Mouse (Mus musculus): ENCODE measurements around the gene Efl1.

The Efl1 gene

DNA sequence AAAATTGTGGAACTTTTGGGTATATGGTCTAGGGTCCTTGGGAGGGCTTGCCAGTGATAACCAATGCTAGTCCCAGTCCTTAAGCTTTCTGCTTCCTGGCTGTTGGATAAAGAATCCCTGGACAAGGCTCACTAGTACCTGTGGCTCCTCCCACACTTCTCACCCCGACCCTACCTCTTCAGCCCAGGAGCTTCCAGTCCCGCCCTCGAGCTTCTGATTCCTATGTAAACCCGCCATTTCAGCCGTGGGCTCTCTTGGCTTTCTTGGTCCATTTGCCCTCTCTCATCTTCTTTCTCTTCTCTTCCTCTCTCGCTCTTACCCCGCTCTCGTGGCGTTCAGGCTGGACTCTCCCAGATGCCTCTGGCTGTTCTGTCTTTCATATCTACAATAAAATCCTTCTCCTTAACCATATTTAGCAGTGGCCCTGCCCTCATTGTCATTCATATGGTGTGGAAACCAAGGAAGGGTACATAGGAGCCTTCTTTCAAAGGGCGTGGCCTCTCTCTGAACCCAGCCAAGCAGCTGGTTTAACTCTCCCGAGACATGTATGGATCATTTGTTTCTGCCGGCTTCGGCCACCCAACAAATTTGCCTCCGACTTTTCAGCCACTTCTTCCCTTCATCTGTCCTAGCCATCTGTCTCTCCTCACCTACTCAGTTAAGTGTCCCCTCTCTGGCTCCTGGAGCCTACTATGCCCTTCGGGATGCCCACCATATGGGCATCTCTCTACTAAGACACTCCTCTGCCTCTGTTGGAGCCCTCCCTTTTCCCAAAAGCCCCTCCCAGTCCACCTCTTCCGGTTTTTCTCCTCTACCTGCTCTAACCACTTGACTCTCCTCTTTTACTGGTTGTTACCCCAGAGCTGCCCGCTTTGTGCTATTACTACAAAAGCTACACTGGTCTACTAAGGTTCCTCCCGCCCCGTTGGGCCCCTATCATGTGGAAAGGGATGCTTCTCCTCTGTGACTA is 164.1 kb downstream of the Efl1 start:
- no peak for DNase-seq (ENCODE audit: low spot score in 2 of 2)

- DNase-seq (ENCODE audit: low spot score in 2 of 2) = no peak
Measured at GRCm38 (mm10) chr7:82819541-82819940, 171.1 kb downstream of the Efl1 start.

DNA sequence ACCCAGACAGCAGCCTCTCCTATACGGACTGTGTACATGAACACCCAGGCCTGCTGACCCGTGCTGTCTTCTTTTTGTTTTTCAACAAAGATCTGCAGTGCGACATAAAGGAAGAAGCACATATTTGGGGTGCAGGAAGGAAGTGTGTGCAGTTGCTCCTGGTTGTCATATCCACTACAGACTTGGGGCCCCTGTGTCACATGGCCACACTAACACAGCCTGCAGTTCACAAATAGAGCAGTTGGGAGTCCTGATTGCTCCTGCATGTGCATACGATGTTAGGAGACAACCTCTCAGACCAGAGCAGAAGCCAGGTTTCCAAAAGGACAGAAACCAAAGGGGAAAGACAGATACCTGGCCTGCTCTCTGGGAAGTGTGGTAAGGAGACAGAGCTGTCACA is 172.2 kb downstream of the Efl1 start:
- no peak for DNase-seq (ENCODE audit: low spot score in 2 of 2)

GRCm38 (mm10) chr7:82821501-82821900 is 173.1 kb downstream of the Efl1 start:
- DNase-seq (ENCODE audit: low spot score in 2 of 2) = no peak

GRCm38 (mm10) chr7:82822528-82822927 is 174.1 kb downstream of the Efl1 start:
- DNase-seq (ENCODE audit: low spot score in 2 of 2) = no peak

All from right cerebral cortex, adult 2 months (tissue).